Mouse (Mus musculus): ENCODE data around the gene Immp2l. TPM values are rescaled to one million over a fixed set of nuclear protein-coding genes. Genes with fewer than 3 reads are reported as not detected.

The Immp2l gene
- 3.4 and 4.5 TPM in 2 replicates for polyA plus RNA-seq (2012; rRNA removed; ENCODE audit: low replicate concordance)

DNA sequence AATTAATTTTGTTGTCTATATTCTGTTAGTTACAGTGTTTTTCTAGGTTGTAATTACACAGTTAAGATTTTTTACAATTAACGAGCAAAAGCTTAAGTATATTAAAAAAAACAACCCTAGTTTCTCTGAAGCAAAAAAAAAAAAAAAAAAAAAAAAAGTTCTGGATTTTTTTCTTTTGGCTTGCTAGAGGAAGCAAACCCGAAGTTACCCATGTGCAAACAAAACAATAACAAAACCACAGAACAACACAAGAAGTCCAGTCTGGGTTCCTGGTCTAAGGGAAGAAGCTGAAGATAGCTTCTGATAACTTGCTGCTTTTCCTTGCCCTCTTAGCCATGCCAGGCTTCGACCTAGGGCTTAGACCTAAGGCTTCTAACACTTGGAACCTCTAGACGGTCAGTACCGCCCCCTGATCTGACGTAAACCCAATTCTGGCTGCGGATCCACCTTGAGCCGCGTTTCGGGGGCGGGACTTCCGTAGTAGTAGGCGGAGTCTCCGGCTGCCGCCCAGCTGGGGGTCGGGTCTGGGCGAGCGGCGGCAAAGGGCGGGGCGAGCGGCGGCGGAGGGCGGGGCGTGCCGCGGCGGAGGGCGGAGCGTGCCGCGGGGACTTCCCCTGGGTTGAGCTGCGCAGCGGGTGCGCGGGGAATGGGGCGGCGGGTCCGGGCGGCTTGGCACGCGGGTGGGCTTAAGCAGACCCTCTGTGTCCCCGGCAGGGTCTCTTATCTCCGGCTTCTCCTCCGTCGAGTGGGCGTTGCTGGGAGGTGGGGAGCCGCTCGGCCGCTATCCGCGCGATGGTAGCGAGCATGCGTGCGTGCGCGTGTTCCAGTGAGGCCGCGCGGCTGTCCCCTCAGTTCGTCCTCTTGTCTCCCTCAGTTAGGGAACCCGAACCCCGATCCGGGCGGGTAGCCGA, at the start of gene Immp2l:
Gene Immp2l, plus strand, starts transcription at position 580 of the 911 bp plus-strand sequence.

DNA sequence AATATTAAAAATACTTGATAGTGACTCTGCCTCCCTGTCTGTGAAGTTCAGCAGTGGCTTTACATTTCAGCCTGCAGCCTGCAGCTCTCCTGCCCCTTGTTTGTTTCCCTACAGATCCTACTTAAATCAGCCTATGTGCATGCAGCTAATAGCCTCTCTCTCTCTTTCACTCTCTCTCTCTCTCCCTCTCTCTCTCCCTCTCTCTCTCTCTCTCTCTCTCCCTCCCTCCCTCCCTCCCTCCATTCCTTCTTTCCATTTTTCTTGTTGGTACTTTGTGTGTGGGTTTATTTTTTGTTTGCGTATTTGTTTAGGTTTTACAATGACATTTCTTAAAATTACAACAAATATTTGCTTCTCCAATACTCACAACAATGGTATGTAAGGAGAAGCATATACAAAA, 462.4 kb downstream of the Immp2l start, which contains the start of gene Lrrn3:
Gene Lrrn3, minus strand, starts transcription at position 101 of the 400 bp plus-strand sequence.

